Mouse (Mus musculus) embryonic stem cell, embryonic (primary cell): ENCODE measurements around the gene Stim1.

Source experiments
- CTCF ChIA-PET, 4 experiments: fragments of 300-600 bp in 2 of 4; fragments of 350-600 bp in 2 of 4; sonication (Branson Sonifier 250); formaldehyde crosslinking; loops; one replicate each; lab custom pipeline; 2022; ENCODE audit warnings: inconsistent platforms in 2 of 4; lab: Charles Lee
- POLR2A ChIA-PET, 4 experiments: fragments of 300-600 bp in 2 of 4; fragments of 350-600 bp in 2 of 4; sonication (Branson Sonifier 250); formaldehyde crosslinking; loops; one replicate each; lab custom pipeline; 2022; ENCODE audit warnings: antibody characterized with exemption in 4 of 4, inconsistent platforms in 1 of 4; lab: Charles Lee

Gene Stim1

DNA sequence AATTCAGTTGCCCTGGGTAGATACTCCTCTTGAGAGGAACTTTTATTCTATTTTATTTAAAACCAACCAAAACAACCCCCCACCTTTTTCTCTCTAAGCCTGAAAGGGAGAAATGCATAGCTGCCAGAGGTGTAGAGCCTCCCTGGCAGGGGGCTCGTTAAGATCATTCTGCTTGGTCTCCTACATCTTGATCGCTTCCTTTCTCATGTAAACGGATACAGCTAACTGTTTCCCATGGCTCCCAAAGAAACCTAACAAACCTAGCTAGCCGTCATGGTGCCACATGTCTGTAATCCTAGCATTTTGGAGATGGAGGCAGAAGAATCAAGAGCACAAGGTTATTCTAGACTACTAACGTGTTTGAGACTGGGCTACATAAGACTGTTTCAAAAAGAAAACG is 148.2 kb downstream of the Stim1 start:
- ChIA-PET POLR2A (interaction anchor here (0.5 to 3.0 kb wide), 24 partner anchors 9 to 577 kb away, joined by 3 to 15 read pairs (median 4); partner anchors contain the start of genes Stim1 (in 3 of the 4), Rhog (in 1 of the 4) and Rrm1 (in 1 of the 4)), CTCF (interaction anchor here (0.6 to 3.1 kb wide), 14 partner anchors 10 to 211 kb away, joined by 3 to 32 read pairs (median 4); partner anchors contain the start of gene Stim1 (in 2 of the 4))

DNA sequence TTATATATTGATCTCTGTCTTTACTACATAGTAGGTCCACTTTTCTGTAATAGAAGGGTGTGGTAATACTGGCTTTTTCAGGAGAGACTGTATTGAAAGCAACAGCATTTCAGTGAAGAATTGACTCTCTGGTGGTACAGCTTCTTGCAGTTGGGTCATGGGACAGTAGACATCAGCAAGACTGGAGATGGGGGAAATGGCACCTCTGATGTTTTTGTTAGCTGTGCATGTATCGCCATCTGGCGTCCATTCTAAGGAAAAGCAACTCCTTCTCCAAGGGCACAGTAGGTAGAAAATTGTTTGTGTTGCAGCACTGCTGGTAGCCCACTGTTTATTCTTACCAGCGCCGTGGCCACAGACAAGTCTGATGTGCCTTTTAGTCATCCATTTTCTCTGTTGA is 149.8 kb downstream of the Stim1 start:
- ChIA-PET POLR2A (interaction anchor here in 1 of 4 experiments (1.5 to 3.0 kb wide), 3 partner anchors 145 to 172 kb away, joined by 4 to 15 read pairs (median 7); no protein-coding TSS in a partner anchor), CTCF (interaction anchor here (0.6 to 3.1 kb wide), 18 partner anchors 9 to 989 kb away, joined by 3 to 32 read pairs (median 4); partner anchors contain the start of gene Stim1 (in 3 of the 4))

DNA sequence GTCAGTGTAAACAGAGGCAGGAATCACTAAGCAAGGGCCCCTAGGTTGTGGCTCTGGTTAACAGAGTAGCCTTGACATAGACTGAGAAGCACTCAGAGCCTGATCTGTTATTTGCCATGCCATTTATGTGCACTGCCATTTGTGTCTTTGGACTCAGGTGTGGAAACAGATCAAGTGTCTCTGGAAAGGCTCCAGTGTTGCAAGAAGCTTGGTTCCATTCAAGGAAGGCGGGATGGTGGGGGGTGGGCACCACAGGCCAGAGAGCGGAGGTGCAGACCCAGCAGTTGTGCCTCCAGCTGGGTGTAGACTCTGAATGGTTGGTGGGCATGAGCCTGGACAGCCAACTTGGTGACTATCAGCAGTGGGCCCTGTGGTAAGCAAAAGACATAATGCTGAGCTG is 154.4 kb downstream of the Stim1 start:
- ChIA-PET CTCF (interaction anchor here in 3 of 4 experiments (0.5 to 1.2 kb wide), 4 partner anchors 155 to 211 kb away, joined by 3 to 10 read pairs (median 4); partner anchors contain the start of gene Stim1 (in 1 of the 3)), POLR2A (interaction anchor here in 1 of 4 experiments (1.1 to 1.2 kb wide), 4 partner anchors 8 to 194 kb away, joined by 3 to 8 read pairs (median 3); partner anchors contain the start of gene Rrm1)

DNA sequence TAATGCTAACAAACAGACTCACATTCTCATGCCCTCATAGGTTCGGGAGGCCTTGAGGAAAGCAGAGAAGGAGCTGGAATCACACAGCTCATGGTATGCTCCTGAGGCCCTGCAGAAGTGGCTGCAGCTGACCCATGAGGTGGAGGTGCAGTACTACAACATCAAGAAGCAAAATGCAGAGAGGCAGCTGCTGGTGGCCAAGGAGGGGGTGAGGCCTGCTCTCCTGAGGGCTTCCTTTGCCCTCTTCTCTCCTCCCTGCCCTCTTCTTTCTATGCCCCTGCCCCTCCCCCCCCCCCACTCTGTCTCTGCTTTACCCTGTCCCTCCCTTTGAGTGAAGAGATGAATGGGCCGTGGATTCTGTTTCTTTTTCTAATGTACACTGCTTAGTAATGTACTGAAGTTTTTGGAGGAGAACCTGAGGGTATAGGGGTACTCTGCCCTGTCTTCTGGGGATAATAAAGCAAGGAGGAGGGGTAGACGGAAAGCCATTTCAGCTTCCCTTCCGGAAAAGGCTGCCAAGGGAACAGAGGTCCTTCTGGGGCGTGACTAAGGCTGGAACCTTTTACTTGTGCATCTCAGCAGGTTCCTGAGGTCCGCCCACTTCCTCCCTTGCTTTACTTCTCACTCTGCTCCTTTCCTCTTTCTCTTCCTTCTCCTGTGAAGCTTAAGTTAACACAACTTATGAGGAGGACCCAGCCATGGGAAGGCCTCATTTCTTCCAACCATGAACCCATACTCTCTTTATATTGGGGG is 158.5 kb downstream of the Stim1 start:
- ChIA-PET POLR2A (interaction anchor here in 3 of 4 experiments (0.5 to 1.6 kb wide), 7 partner anchors 10 to 193 kb away, joined by 3 to 6 read pairs (median 3); no protein-coding TSS in a partner anchor), CTCF (interaction anchor here in 1 of 4 experiments (0.6 kb wide), 1 partner anchor 33 kb away, joined by 3 read pairs; no protein-coding TSS in a partner anchor)

DNA sequence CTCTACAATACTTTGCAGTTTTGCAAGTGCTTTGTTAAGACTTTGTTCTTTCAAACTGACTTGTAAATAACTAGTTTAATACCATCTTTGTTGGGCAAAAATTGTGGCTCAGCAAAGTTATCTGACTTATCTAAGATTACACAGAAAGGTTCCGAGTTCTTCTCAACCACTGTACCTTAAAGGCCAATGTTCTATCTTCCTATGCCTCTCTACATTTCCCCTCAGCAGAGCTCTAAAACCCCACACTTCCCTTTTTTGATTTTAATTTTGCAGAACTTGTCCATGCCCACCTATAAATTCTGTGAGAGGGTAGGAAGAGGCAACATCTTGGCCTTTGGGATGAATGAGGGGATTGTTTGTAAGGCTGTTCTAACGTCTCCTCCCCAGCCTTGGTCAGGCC is 166.7 kb downstream of the Stim1 start:
- POLR2A ChIA-PET = interaction anchor here in 1 of 4 experiments (1.2 kb wide), 1 partner anchor 185 kb away, joined by 3 read pairs; no protein-coding TSS in a partner anchor
- CTCF ChIA-PET = no interaction called here

DNA sequence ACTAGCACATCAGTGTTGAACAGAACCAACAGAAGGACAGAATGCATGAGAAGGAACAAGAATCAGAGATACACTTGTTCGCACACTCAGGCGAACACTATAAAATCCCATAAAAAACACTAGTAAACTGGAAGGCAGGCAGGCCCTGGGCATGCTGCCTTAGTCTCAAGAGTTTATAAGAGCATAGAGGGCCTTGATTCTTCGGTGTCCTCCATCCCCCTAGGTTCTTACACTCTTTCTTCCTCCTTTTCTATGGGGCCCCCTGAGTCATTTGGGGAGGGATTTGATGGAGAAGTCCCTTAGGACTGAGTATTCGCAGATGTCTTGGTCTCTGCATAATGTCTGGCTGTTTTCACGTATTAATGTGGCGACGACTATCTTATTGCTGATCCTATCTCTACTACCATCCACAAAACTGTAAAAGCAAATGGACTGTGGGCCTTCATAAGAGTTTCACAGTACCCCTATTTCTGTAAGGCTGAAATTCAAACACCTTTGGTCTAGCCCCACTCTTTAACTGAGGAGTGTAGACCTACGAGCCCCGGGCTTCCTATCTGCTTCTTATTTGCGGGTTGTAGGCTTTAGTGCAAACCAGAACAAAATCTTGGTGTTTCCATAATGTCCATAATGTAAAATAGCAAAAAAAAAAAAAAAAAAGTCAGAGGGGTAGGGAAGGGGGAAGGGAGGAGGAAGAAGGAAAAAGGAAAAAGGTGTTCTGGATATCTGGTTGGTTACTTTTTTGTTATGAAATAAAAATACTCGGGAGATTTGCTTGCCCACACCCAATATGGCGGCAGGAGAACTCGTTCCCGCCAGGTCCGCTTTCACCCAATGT is 173.4 kb downstream of the Stim1 start:
- POLR2A ChIA-PET = interaction anchor here in 2 of 4 experiments (0.7 to 2.0 kb wide), 13 partner anchors 14 to 230 kb away, joined by 3 to 8 read pairs (median 4); no protein-coding TSS in a partner anchor
- CTCF ChIA-PET = interaction anchor here in 1 of 4 experiments (0.8 kb wide), 1 partner anchor 36 kb away, joined by 3 read pairs; no protein-coding TSS in a partner anchor

DNA sequence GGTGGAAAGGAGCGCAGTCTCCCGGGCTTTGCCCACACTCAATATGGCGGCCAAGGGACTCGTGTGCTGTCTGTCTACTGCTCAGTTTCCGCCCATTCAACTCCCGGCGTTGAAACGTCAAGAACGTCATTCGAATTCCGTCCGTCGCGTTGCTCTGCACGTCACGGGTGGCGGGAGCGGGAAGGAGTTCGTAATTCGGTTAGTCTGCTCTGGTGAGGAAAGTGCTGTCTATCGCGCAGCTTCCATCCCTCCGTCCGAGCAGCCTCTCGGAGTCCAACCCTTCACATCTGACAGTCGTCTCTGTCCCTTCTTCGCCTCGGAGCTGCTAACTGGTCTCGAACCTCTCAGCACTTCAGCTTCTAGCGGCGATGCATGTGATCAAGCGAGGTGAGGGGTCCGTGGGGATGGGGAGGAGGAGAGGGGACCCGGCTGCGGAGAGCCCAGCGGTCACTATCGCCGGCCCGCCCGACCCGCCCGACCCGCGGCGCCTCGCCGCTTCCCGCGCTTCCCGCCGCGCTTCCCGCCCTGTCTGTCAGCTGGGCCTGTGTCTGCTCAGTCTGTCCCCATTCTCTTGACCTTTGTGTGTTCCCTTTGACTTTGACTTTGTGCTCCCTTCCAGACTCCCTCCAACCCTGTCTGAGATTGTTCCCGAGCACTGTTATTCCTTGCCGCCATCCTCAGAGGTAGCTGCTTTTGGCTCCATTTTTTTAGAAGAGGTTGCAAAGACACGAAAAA is 174.2 kb downstream of the Stim1 start, which contains the start of gene Rrm1:
Gene Rrm1 (plus strand): TSS at position 39 of the 735 bp plus-strand sequence.
- ChIA-PET CTCF (interaction anchor here in 2 of 4 experiments (0.8 kb wide), 2 partner anchors 36 to 443 kb away, joined by 3 to 9 read pairs; no protein-coding TSS in a partner anchor), POLR2A (interaction anchor here (0.6 to 2.0 kb wide), 25 partner anchors 13 to 775 kb away, joined by 3 to 8 read pairs (median 4); partner anchors contain the start of genes Nup98 (in 1 of the 4) and Pgap2 (in 1 of the 4))

DNA sequence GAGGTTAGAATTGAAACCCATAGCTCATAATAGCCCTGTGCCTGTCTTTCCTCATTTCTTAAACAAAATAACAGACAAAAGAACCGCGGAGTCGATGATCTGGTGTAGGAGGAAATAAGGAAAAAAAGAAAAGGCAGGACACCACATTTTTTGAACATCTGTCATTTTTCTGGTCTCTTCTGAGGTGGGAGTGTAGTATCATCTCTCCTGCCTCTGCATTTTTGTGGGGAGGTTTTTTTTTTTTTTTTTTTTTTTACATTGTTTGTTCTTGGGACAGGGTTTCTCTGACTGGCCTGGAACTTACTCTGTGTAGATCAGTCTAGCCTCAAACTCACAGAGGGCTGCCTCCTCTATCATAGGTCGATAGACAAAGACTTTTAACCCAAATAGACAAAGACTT is 174.8 kb downstream of the Stim1 start:
- CTCF ChIA-PET = interaction anchor here in 1 of 4 experiments (0.8 kb wide), 1 partner anchor 443 kb away, joined by 9 read pairs; no protein-coding TSS in a partner anchor
- POLR2A ChIA-PET = interaction anchor here (0.6 to 2.0 kb wide), 25 partner anchors 9 to 776 kb away, joined by 3 to 8 read pairs (median 4); partner anchors contain the start of genes Nup98 (in 1 of the 4) and Pgap2 (in 1 of the 4)

DNA sequence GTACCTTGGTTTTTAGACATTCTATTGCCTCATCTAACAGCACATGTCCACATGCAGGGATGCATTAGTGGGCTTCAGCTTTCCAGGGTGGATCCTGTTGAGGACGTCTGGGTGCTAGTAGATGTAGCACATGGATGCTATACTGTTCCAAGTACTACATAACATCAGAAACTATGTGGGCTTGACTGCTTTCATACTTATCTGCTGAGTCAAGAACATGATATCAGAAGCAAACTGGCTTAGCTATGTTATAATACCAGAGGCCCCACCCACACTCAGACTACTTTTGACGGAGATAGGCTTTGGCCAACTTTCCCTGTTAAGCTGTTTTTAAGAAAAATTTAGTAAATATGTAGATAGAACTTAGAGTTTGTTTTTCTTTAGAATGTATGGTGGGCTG is 176.7 kb downstream of the Stim1 start:
- CTCF ChIA-PET = interaction anchor here in 1 of 4 experiments (0.6 kb wide), 1 partner anchor 234 kb away, joined by 3 read pairs; no protein-coding TSS in a partner anchor
- POLR2A ChIA-PET = interaction anchor here in 2 of 4 experiments (0.9 to 5.7 kb wide), 6 partner anchors 12 to 234 kb away, joined by 3 to 31 read pairs (median 4); no protein-coding TSS in a partner anchor

DNA sequence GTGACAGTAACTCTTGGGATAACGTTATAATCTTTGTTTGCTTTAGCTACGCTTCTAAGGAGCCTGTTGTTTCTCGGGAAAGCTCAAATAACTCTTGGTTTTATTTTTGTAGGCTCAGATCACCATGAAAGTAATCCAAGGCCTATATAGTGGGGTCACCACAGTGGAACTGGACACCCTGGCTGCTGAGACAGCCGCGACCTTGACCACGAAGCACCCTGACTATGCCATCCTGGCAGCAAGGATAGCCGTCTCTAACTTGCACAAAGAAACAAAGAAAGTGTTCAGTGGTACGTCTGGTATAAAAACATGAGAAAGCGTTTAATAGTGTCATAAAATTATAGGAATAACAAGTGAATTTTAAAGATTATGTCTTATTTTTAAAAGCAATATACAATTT is 178.8 kb downstream of the Stim1 start:
- ChIA-PET POLR2A (interaction anchor here in 1 of 4 experiments (1.2 to 5.7 kb wide), 2 partner anchors 11 to 22 kb away, joined by 3 to 31 read pairs; no protein-coding TSS in a partner anchor), CTCF (no interaction called here)

DNA sequence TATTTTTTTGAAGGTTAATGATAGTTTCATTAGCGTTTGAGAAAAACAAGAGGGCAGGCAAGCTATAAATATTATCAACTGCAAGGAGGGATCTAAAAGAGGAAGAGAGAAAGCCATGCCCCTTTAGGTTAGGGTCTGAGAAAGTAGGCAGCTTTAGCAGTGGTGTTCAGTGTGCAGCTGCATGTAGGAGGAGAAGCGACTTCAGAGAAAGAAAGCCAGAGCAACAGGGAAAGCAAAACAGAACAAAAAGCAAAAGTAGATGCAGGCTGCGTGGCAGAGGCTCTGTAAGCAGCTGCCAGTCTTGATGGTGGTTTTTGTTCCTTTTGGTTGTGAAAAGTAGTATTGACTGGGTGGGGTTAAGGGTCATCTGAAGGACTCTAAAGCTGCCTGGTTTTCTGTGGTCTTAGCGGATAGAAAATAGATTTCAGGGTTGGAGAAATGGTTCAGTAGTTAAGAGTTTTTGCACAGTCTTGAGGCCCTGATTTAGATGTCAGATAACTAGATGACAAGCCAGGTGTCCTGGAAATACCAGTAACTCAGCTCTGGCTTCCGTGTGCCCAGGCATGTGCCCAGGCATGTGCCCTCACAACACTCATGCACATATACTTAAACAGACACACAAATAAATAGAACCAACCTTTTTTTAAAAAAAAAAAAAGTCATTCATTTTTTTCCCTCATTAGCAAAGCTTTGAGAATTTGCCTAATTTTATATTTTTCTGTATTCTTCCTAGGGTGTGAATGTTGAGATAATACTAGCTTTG is 191.2 kb downstream of the Stim1 start:
- POLR2A ChIA-PET = interaction anchor here (0.6 to 4.6 kb wide), 25 partner anchors 9 to 883 kb away, joined by 3 to 31 read pairs (median 4); partner anchors contain the start of genes Rrm1 (in 2 of the 4) and Stim1 (in 1 of the 4)
- CTCF ChIA-PET = interaction anchor here in 2 of 4 experiments (0.6 to 2.7 kb wide), 4 partner anchors 19 to 625 kb away, joined by 3 to 12 read pairs (median 3); no protein-coding TSS in a partner anchor

DNA sequence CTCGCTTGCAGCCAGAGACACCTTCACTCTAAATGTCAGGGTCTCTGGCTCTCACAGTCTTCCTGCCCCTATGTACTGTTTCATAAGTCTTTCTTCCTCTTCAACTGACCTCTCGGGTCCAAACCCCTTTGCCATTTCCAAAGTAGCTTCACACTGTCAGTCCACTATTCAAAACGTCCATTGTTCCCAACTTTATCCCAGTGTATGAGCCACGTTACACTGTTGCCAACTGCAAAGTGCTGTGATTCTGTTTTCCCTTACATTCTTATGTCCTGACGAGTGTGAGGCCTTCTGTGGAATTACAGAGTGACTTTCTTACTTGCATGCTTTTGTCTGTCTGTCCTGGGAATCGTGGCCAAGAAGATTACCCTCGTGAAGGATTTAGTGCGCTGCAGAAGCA is 200.0 kb downstream of the Stim1 start:
- ChIA-PET CTCF (interaction anchor here in 1 of 4 experiments (1.2 kb wide), 1 partner anchor 10 kb away, joined by 6 read pairs; no protein-coding TSS in a partner anchor), POLR2A (interaction anchor here in 2 of 4 experiments (1.1 to 3.6 kb wide), 6 partner anchors 9 to 13 kb away, joined by 3 to 17 read pairs (median 8); partner anchors contain the start of gene Olfr543 (in 1 of the 2))

DNA sequence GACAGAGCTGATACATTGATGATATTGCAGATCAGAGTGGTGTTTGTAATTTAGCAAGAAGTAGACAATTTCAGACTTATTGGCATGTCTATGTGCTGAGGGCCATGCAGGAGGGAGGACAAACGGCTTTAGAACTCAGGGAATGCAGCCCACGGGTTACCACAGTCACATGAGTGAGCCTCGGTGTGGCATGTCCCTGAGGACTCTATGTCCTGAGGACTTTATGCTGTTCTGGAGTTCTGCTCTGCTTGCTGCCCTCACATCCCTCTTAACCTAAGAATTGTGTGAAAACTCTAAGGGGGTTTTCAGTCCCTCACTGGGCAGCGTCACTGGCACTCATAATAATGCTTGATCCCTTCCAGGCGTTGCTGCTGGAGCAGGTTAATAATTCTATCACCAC is 205.1 kb downstream of the Stim1 start:
- ChIA-PET CTCF (interaction anchor here in 1 of 4 experiments (0.7 kb wide), 1 partner anchor 48 kb away, joined by 6 read pairs; no protein-coding TSS in a partner anchor), POLR2A (interaction anchor here in 2 of 4 experiments (0.6 to 2.0 kb wide), 5 partner anchors 14 to 189 kb away, joined by 3 to 6 read pairs (median 4); partner anchors contain the start of gene Rrm1 (in 1 of the 2))

DNA sequence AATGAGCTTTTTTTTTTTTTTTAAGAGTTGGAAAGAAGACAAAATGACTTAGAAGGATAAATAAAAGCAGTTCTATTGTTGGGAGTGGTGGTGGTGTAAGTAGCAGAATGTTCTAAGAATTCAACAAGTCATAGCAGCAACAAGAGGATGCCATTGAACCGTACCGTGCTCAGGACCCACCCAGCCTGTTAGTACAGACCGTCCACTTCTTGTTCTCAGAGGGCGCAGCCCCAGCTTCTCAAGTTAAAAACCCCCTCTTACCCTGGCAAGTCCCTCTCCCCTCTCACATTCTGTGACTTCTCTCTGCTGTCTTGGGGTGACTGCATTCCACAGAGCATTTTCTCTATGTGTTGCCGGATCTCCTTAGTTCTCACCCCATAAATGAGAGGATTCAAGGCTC is 209.0 kb downstream of the Stim1 start:
- CTCF ChIA-PET = interaction anchor here in 2 of 4 experiments (0.6 to 2.5 kb wide), 7 partner anchors 8 to 209 kb away, joined by 3 to 12 read pairs (median 3); partner anchors contain the start of gene Stim1 (in 1 of the 2)

DNA sequence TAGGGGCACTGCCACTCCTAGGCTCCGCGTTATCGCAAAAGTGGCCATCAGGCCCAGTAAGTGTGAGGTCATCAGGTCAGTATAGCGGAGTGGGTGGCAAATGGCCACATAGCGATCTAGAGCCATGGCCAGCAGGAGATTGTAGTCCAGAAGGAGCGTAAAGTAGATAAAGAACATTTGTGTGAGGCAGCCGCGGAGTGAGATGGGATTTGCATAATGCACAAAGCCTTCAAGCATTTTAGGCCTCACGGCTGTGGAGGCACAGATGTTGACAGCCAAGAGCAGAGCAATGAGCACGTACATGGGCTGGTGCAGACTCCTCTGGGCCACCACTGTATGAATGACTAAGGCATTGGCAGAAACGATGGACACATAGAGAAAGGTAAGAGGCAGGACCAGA is 209.8 kb downstream of the Stim1 start:
- POLR2A ChIA-PET = interaction anchor here in 2 of 4 experiments (0.9 to 2.0 kb wide), 7 partner anchors 19 to 267 kb away, joined by 3 to 9 read pairs (median 5); partner anchors contain the start of genes Nup98 (in 1 of the 2), Pgap2 (in 1 of the 2), Rrm1 (in 1 of the 2) and Stim1 (in 1 of the 2)

More for the DNA sequence above, 209.0 kb downstream of the Stim1 start:
- POLR2A ChIA-PET = interaction anchor here in 1 of 4 experiments (2.0 kb wide), 1 partner anchor 35 kb away, joined by 4 read pairs; the partner anchor contains the start of gene Rrm1

More for the DNA sequence above, 209.8 kb downstream of the Stim1 start:
- CTCF ChIA-PET = interaction anchor here (0.6 to 2.5 kb wide), 15 partner anchors 9 to 333 kb away, joined by 3 to 12 read pairs (median 3); partner anchors contain the start of genes Rrm1 (in 1 of the 4) and Stim1 (in 1 of the 4)
